Mouse (Mus musculus) liver, embryonic 13.5 days (tissue): ENCODE results near the gene Paqr4. TPM values are rescaled to one million over a fixed set of nuclear protein-coding genes. Genes with fewer than 3 reads are reported as not detected.
A peak's percentile ranks its signal among the peaks of the same experiment; 100 is the strongest.

ENCODE experiments used
- ATAC-seq: fragments of 200-750 bp; cut with Nextera tagmentation; 2 replicates; pipeline ENCODE4 v1.8.0; 2017; ENCODE audit warnings: low read depth, mild to moderate bottlenecking, moderate number of reproducible peaks, moderate library complexity
- DNase-seq: peaks from one replicate; pipeline ENCODE4 v3.0.0; 2022
- H3K27ac ChIP-seq: fragments of 300-500 bp; sonication (generic); 2 replicates; pipeline ENCODE4 v1.5.1; 2015; ENCODE audit warnings: moderate library complexity, mild to moderate bottlenecking, inconsistent platforms
- H3K27me3 ChIP-seq: fragments of 300-500 bp; sonication (generic); 2 replicates; pipeline ENCODE4 v1.6.1; 2015; ENCODE audit warnings: mild to moderate bottlenecking, inconsistent platforms
- H3K36me3 ChIP-seq: fragments of 300-500 bp; sonication (generic); 2 replicates; pipeline ENCODE4 v1.6.1; 2015; ENCODE audit warnings: mild to moderate bottlenecking, inconsistent platforms
- H3K4me1 ChIP-seq: fragments of 300-500 bp; sonication (generic); replicated peaks from 2 replicates; pipeline ENCODE4 v1.6.1; 2015; ENCODE audit warnings: inconsistent platforms
- H3K4me2 ChIP-seq: fragments of 300-500 bp; sonication (generic); 2 replicates; pipeline ENCODE4 v1.6.1; 2015; ENCODE audit warnings: inconsistent platforms, mild to moderate bottlenecking, moderate library complexity
- H3K4me3 ChIP-seq: fragments of 300-500 bp; sonication (generic); replicated peaks from 2 replicates; pipeline ENCODE4 v1.5.1; 2015; ENCODE audit warnings: mild to moderate bottlenecking, inconsistent platforms
- H3K9ac ChIP-seq: fragments of 300-500 bp; sonication (generic); 2 replicates; pipeline ENCODE4 v1.6.1; 2015; ENCODE audit warnings: mild to moderate bottlenecking, inconsistent platforms
- H3K9me3 ChIP-seq: fragments of 300-500 bp; sonication (generic); replicated peaks from 2 replicates; pipeline ENCODE4 v1.6.1; 2016; ENCODE audit warnings: inconsistent platforms
- WGBS: fragments of 180-500 bp; shearing (Covaris S2); methylation state at CpG from one replicate; pipeline ENCODE4 v1.1.7; 2015; ENCODE audit not compliant: insufficient replicate concordance; 5-methylcytosine and 5-hydroxymethylcytosine counted together
- polyA plus RNA-seq: library from polyadenylated mRNA; unstranded; fragments of >200 nt; fragmentation: Nextera tagmentation; extraction: Ambion mirVana; gene quantifications from 2 replicates; pipeline ENCODE4 v1.2.1, GENCODE M21; 2015

Paqr4 gene
- polyA plus RNA-seq, 1 experiment from 2014 or later: 7.8 TPM

DNA sequence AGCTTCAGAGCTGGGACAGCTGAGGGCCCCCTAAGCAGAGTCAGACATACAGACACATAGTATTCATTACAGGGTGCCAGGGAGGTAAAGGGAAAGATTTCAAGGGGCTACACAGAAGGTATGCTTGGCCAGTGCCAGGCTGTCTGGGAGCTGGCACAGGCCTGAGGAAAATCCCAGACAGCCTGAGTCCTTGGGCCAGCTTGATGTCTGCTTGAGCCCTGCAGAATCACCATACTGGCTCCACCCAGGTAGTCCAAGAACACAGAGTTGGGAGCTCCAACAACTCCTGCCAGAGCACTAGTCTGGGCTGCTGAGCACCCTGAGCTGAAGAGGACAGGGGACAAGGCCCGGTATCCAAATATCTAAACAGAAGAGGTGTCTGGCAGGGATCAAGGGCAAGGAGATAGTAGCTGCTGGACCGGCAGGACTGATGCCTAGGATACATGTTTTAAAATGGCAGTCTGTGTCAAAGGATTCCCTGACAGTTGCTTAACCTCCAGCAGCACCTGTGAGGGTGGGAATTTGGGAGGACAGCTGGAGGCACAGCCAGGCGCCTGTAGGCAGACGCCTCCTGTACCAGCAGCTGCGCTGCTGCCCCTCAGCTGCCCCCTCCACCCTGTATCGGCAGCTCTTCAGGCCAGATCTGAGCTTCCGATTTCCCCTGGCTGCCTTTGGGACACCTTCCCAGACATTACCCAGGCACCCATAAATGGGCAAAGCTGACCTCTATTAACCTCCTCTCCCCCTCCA, 18.1 kb downstream of the Paqr4 start, which contains the start of gene 1520401A03Rik:
Gene 1520401A03Rik, minus strand, starts transcription at position 408 of the 750 bp plus-strand sequence.
- no peak for DNase-seq
- no peak within 1 kb of the TSS for H3K27ac ChIP-seq
- 73% methylated on average over 7 of the region's 7 CpGs for WGBS
- H3K4me1 ChIP-seq: peaks cover 25% of the 10 kb centered on the region
- H3K9ac ChIP-seq: no peak within 1 kb of the TSS
- ATAC-seq: no peak
- no peak within 1 kb of the TSS for H3K4me3 ChIP-seq
- H3K27me3 ChIP-seq: peaks cover 10% of the 10 kb centered on the region; the same call in 1 of the 2 replicates
- no peaks in the 10 kb centered on the region for H3K9me3 ChIP-seq
- no peak within 1 kb of the TSS for H3K4me2 ChIP-seq
- no peaks in the 10 kb centered on the region for H3K36me3 ChIP-seq

DNA sequence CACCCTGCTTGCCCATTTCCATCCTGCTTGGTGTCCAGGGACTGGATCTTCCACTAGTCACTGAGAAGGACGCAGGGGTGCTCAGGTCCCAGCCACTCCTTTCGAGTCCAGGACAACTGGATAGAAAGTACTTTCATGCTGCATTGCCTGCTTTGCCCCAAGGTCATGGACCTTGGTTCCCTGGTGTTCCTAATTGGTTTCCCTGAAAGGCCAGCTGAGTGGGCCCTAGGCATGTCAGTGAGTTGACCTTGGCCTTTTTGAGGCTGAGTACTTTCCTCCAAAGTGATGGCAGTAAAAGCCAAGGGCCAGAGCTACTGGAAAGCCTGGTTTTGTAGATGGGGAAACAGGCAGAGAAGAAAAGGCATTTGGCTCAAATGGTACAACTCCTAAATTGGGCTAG, 18.8 kb downstream of the Paqr4 start:
- Histone ChIP-seq H3K27me3 (peaks cover 11% of the 10 kb centered on the region; the same call in 1 of the 2 replicates), H3K9ac (no peak overlapping the region), H3K36me3 (no peaks in the 10 kb centered on the region), H3K4me1 (peaks cover 18% of the 10 kb centered on the region), H3K27ac (no peak overlapping the region), H3K4me3 (no peak overlapping the region), H3K4me2 (no peak overlapping the region), H3K9me3 (no peaks in the 10 kb centered on the region)
- no peak for ATAC-seq
- 69% methylated on average over 2 of the region's 2 CpGs for WGBS
- DNase-seq: no peak

DNA sequence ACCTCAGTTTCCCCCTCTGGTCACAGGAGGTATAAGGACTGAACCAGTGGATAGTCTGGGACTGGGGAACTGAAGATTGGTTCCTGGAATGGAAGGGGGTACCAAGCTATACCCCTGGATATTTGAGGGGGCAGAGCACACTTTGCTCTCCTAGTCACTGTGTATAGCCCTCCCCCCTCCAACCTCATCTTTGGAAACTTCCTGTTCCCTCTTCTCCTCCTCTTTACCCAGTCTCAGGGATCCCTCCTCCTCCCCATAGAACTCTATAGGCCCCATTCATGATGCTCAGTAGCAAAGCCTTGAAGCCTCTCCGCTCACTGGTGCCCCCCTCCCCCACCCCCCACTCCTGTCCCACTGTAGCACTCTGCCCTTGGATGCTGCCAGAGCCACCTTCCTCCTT, 21.2 kb downstream of the Paqr4 start:
- H3K4me1 ChIP-seq: peaks cover 6% of the 10 kb centered on the region; the same call in 1 of the 2 replicates
- DNase-seq (no peak), ATAC-seq (no peak)
- no peaks in the 10 kb centered on the region for H3K36me3 ChIP-seq
- 36% methylated on average over 1 of the region's 1 CpGs for WGBS
- H3K27ac ChIP-seq: no peak overlapping the region
- H3K4me2 ChIP-seq: no peak overlapping the region
- H3K9ac ChIP-seq: no peak overlapping the region
- H3K27me3 ChIP-seq: peaks cover 13% of the 10 kb centered on the region
- H3K9me3 ChIP-seq: no peaks in the 10 kb centered on the region
- H3K4me3 ChIP-seq: no peak overlapping the region

DNA sequence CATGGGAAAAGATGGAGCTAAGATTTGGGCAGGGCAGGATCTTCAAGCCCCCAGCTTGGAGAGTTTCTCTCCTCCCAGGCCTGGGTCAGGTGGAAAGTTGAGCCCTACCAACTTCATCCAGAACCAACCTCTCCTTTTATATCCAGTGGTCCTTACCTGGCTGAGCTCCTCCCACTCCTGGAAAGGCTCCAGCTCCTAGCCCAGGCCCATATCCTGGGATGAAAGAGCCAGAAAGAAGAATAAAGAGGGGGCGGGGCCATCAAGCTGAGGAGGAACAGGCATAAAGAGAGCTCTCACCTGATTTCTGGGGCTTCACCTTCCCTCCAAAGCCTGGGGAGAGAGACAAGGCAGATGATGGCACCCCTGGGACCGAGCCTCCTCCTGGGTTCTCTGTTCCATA, 23.7 kb downstream of the Paqr4 start:
- Histone ChIP-seq H3K4me2 (no peak overlapping the region), H3K4me1 (peaks cover 6% of the 10 kb centered on the region; the same call in 1 of the 2 replicates), H3K27ac (no peak overlapping the region), H3K4me3 (no peak overlapping the region), H3K9me3 (no peaks in the 10 kb centered on the region), H3K36me3 (no peaks in the 10 kb centered on the region), H3K9ac (no peak overlapping the region), H3K27me3 (peaks cover 20% of the 10 kb centered on the region)
- no peak for DNase-seq
- 29% methylated on average over 2 of the region's 2 CpGs for WGBS
- no peak for ATAC-seq

DNA sequence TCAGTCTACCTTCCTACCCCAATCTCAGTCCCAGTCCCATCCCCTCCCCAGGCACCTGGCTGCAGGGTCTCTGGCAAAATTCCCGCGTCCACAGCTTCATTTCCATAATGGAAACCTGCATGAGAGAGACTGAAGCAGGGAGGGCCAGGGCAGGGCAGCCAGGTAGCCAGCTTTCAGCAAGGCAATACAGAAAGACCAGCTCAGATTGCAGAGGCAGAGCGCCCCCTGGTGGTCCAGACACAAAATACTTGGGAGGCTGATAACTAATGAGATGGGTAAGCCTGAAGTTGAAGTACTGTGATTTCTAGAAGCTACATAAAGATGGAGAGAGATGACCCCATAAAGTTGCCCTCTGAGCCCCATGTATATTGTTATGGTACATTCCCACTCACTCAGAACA, 34.5 kb downstream of the Paqr4 start:
- ATAC-seq: no peak
- 0% methylated on average over 3 of the region's 3 CpGs for WGBS
- no peak overlapping the region for H3K4me3 ChIP-seq
- H3K4me1 ChIP-seq: no peaks in the 10 kb centered on the region
- H3K36me3 ChIP-seq: no peaks in the 10 kb centered on the region
- DNase-seq: peak; percentile 41
- H3K27me3 ChIP-seq: peaks cover 48% of the 10 kb centered on the region
- no peaks in the 10 kb centered on the region for H3K9me3 ChIP-seq
- no peak overlapping the region for H3K27ac ChIP-seq
- no peak overlapping the region for H3K4me2 ChIP-seq
- no peak overlapping the region for H3K9ac ChIP-seq

DNA sequence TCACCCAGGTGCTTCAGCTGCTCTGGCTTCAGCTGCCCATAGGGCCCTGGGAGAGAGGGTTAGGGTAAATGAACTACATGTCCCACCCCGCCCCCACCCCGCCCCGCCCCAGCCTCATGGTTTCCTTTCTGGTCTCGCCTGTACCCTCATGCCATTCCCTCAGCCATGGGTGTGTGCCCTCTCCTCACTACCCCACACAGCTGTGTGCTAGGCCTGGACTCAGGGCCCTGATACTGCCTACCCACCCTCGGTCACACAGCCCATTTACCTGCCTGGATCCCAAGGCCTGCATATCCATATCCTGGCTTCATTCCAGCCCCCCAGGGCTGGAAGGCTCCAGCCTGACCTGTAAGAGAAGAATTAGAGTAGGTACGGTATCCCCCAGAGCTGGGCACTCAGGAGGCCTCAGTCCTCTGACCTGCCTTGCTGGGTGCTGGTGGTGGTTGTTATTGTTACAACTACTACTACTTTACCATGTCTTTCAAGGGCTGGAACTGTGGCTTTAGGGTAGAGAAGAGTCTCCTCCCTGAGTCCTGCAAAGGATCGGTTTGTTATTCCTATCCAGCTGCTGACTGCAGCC, 35.1 kb downstream of the Paqr4 start:
- H3K4me2 ChIP-seq: no peak overlapping the region
- H3K9ac ChIP-seq: no peak overlapping the region
- 50% methylated on average over 7 of the region's 7 CpGs for WGBS
- DNase-seq: no peak
- ATAC-seq: no peak; the same call in 1 of the 2 replicates
- no peak overlapping the region for H3K4me3 ChIP-seq
- H3K9me3 ChIP-seq: no peaks in the 10 kb centered on the region
- H3K36me3 ChIP-seq: no peaks in the 10 kb centered on the region
- H3K27me3 ChIP-seq: peaks cover 53% of the 10 kb centered on the region
- no peak overlapping the region for H3K27ac ChIP-seq
- H3K4me1 ChIP-seq: no peaks in the 10 kb centered on the region

DNA sequence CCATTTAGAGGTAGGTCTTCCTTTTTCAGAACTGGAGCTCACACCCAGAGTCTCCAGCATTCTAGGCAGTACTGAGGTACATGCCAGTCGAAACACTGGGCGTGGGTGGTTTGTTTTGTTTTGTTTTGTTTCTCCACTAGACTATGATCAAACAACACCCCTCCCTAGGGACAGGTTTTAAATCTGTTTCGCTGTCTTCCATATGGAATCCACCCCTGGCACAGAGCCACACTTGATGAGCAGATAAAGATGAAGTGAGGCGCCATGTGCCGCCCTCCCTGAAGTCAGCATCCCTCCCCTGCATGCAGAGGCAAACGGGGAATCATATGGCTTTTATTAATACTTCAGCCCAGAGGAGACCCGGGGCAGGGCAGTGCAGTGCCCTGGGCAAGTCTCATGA, 35.9 kb downstream of the Paqr4 start:
- peaks cover 55% of the 10 kb centered on the region for H3K27me3 ChIP-seq
- H3K4me3 ChIP-seq: no peak overlapping the region
- H3K9ac ChIP-seq: no peak overlapping the region
- no peak overlapping the region for H3K27ac ChIP-seq
- H3K36me3 ChIP-seq: no peaks in the 10 kb centered on the region
- no peak overlapping the region for H3K4me2 ChIP-seq
- DNase-seq: no peak
- 57% methylated on average over 7 of the region's 7 CpGs for WGBS
- peaks cover 2% of the 10 kb centered on the region for H3K4me1 ChIP-seq
- H3K9me3 ChIP-seq: no peaks in the 10 kb centered on the region
- ATAC-seq: no peak

DNA sequence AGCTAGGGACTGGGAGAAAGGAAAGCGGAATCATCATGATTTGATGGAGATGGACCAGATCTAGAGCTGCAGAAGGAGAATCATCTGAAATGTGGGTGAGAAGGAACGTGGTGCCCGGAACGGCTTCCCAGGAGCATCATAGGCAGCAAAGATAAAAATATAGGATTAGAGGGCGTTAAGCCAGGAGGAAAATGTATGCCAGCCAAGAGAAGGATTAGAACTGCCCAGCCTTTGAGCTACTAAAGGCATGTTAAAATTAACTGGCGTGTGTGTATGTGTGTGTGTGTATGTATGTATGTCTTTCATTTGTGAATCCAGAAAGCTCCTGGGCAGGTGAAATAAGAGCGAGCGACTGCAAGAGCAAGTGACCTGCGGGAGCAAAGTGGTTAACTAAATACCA, 37.4 kb downstream of the Paqr4 start:
- Histone ChIP-seq H3K27me3 (peaks cover 67% of the 10 kb centered on the region), H3K9me3 (no peaks in the 10 kb centered on the region), H3K4me2 (no peak overlapping the region), H3K36me3 (no peaks in the 10 kb centered on the region), H3K9ac (no peak overlapping the region), H3K4me1 (peaks cover 10% of the 10 kb centered on the region), H3K27ac (no peak overlapping the region), H3K4me3 (no peak overlapping the region)
- DNase-seq (no peak), ATAC-seq (no peak)
- 70% methylated on average over 9 of the region's 9 CpGs for WGBS

DNA sequence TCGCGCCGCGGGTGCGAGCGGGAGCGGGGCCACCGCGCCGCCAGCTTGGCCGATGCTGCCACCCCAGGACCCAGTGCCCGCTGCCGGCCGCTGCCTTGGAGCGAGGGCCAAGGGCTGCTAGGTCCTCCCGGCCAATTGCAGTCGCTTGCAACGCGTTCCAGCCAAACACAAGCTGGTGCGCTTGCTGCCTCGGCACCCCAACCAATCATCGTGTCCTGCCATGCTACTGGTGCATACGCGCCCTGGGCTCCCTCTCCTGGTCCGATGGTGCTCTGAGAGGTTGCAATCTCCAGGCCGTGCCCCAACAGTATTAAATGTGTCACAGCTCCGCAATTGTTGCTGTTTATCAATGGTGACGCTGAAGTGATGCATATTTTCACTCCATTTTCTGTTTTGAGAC, 40.6 kb downstream of the Paqr4 start:
- peaks cover 10% of the 10 kb centered on the region for H3K4me1 ChIP-seq
- H3K9ac ChIP-seq: peak overlapping the region; percentile 49
- H3K4me3 ChIP-seq: peak overlapping the region; percentile 66
- H3K27me3 ChIP-seq: peaks cover 81% of the 10 kb centered on the region
- H3K9me3 ChIP-seq: no peaks in the 10 kb centered on the region
- ATAC-seq (peak; percentile 87), DNase-seq (peak; percentile 44)
- H3K4me2 ChIP-seq: peak overlapping the region; percentile 86
- H3K27ac ChIP-seq: no peak overlapping the region
- H3K36me3 ChIP-seq: no peaks in the 10 kb centered on the region
- WGBS: under 1% methylated on average over 28 of the region's 28 CpGs

DNA sequence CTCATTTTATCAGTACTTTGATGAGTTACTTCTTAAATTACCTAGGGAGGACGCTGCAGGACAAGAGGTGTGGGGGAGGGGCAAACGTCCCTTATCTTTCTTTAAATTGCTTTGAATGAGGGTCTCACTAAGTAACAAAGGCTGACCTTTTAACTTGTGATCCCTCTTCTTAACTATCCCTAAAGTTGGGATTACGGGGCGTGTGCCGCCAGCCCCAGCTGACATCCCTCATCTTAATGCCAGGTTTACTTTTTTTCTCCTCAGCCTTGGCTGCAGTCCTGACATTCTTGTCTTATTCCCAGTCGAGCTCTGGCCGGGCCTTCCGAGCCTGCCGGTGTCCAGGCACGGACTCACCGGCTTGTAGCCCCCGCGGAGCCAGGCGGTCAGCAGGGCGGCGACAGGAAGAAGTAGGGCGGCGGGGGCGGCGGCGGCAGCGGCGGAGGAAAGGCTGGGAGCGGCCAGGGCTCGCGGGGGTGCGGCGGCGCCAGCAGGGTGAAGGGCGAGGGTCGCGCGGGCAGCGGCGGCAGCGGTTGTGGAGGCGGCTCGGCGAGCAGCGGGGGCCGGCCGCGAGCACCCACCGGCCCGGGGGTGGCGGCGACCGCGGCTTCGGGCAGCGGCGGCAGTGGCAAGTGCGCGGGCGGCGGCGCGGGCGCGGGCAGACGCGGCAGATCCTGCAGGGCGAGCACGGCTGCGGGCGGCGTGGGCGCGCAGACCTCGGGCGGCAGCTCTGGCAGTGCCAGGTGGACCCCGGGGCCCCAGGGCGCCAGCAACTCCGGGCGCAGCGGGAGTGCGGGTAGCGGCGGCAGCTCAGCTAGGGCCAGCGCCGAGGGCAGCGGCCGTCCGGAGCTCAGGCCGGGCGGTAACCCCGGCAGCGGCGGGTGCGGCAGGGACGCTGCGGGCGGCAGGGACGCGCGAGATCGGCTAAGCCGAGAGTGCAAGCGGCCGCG, 41.3 kb downstream of the Paqr4 start:
- H3K27ac ChIP-seq: no peak overlapping the region
- H3K36me3 ChIP-seq: no peaks in the 10 kb centered on the region
- peaks cover 83% of the 10 kb centered on the region for H3K27me3 ChIP-seq
- peak overlapping the region; percentile 49 for H3K9ac ChIP-seq
- H3K9me3 ChIP-seq: no peaks in the 10 kb centered on the region
- DNase-seq (no peak), ATAC-seq (peak; percentile 27; the same call in 1 of the 2 replicates)
- peak overlapping the region; percentile 66 for H3K4me3 ChIP-seq
- WGBS: under 1% methylated on average over 98 of the region's 101 CpGs
- peaks cover 10% of the 10 kb centered on the region for H3K4me1 ChIP-seq
- H3K4me2 ChIP-seq: peak overlapping the region; percentile 86

DNA sequence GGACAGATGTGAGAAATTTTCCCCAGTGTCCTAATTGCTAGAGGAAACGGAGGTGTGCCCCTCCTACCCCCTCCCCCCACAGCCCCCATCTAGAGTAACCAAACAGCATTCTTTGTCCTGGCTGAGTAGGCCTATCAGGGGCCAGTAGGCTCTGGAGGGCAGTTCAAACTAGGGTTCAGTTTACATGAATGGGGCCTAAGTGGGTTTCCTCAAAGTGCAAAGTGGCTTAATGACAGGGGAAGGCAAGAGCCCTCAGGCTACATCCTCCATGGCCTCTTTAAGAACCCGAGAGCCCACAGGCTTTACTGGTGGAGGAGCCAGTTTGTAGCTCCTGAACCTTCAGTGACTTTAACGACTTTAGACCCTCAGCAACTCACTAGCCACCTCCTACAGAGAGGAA, 44.9 kb downstream of the Paqr4 start:
- no peak overlapping the region for H3K9ac ChIP-seq
- no peaks in the 10 kb centered on the region for H3K36me3 ChIP-seq
- no peak overlapping the region for H3K27ac ChIP-seq
- H3K9me3 ChIP-seq: no peaks in the 10 kb centered on the region
- peaks cover 71% of the 10 kb centered on the region for H3K27me3 ChIP-seq
- 20% methylated on average over 3 of the region's 3 CpGs for WGBS
- peaks cover 10% of the 10 kb centered on the region for H3K4me1 ChIP-seq
- DNase-seq (no peak), ATAC-seq (no peak)
- H3K4me2 ChIP-seq: no peak overlapping the region
- H3K4me3 ChIP-seq: no peak overlapping the region
